Mouse (Mus musculus): Measurements from ENCODE around the gene P3h3.

- TF ChIP-seq POLR2A (IDR thresholded peaks at IDR 0.05; ENCODE audit: low read depth, low read length) (peak; percentile 26; the same call in 1 of the 2 replicates), CTCF (IDR thresholded peaks at IDR 0.05; ENCODE audit: borderline replicate concordance, insufficient read depth, low read length) (no peak)
Measured at GRCm38 (mm10) chr6:124811403-124811665, 46.2 kb downstream of the P3h3 start.

All from embryonic fibroblast, embryonic 13.5 days (primary cell).